In genomic region chr1:66252333-66252724, GRCm38 (mm10) we compare ENCODE assay signal across 14 mouse cellular contexts.
DNase-seq lines count a peak whose midpoint lies in the region; ATAC-seq and TF ChIP-seq lines count a peak whose summit lies in the region.
"Had no signal": no experiment of that assay in that cellular context is flagged by ENCODE, and none has a peak within 500 bp of the region (broad histone marks: within the 10 kb centered on the region; RNA-seq: fewer than 3 reads in every experiment).

No protein-coding gene starts in this region.

- no peaks in the 10 kb centered on the region for H3K4me1 ChIP-seq in kidney, postnatal 0 days (replicated peaks; ENCODE audit: insufficient read depth, low read length)
- peaks cover 23% of the 10 kb centered on the region for H3K4me1 ChIP-seq in hindbrain, embryonic 15.5 days (replicated peaks)
- H3K4me1 ChIP-seq in liver, embryonic 13.5 days (replicated peaks): no peaks in the 10 kb centered on the region
- H3K4me1 ChIP-seq in stomach, embryonic 14.5 days (ENCODE audit: control insufficient read depth, insufficient read depth, low read length): 0 out of 2 replicates have a peak, but pooled peaks cover 8% of the 10 kb centered on the region
- H3K4me1 ChIP-seq: embryonic facial prominence, embryonic 13.5 days had no signal

- no peak overlapping the region for H3K4me3 ChIP-seq in kidney, postnatal 0 days (replicated peaks; ENCODE audit: low read depth, low read length)
- no peak overlapping the region for H3K4me3 ChIP-seq in hindbrain, embryonic 15.5 days
- no peak overlapping the region for H3K4me3 ChIP-seq in liver, embryonic 13.5 days (replicated peaks)
- H3K4me3 ChIP-seq in stomach, embryonic 14.5 days (ENCODE audit: low read depth, low read length): no peak overlapping the region
- H3K4me3 ChIP-seq: embryonic facial prominence, embryonic 13.5 days; neural tube, embryonic 12.5 days had no signal

- DNase-seq in kidney, postnatal 0 days (ENCODE audit: low spot score): peak; percentile 18
- DNase-seq in kidney, postnatal 4 days: no peak
- DNase-seq in liver, embryonic 13.5 days: no peak
- DNase-seq in frontal cortex, postnatal 25 days (ENCODE audit: low spot score in 2 of 2): no peak
- no peak for DNase-seq in right cerebral cortex, adult 18-20 months
- DNase-seq: adrenal gland, postnatal 10 days; cerebellum, postnatal 36 days; left cerebral cortex, postnatal 4 days had no signal

- H3K27me3 ChIP-seq in kidney, postnatal 0 days (ENCODE audit: insufficient read depth, low read length): no peaks in the 10 kb centered on the region
- no peaks in the 10 kb centered on the region for H3K27me3 ChIP-seq in hindbrain, embryonic 15.5 days
- H3K27me3 ChIP-seq in liver, embryonic 13.5 days: no peaks in the 10 kb centered on the region
- H3K27me3 ChIP-seq in stomach, embryonic 14.5 days (ENCODE audit: control insufficient read depth, insufficient read depth, low read length): no peaks in the 10 kb centered on the region
- H3K27me3 ChIP-seq: embryonic facial prominence, embryonic 13.5 days; neural tube, embryonic 12.5 days; Patski had no signal

- H3K4me2 ChIP-seq in kidney, postnatal 0 days (ENCODE audit: low read length): peak overlapping the region; percentile 31; the same call in 1 of the 2 replicates
- no peak overlapping the region for H3K4me2 ChIP-seq in hindbrain, embryonic 15.5 days
- H3K4me2 ChIP-seq in liver, embryonic 13.5 days: no peak overlapping the region
- H3K4me2 ChIP-seq in stomach, embryonic 14.5 days (replicated peaks; ENCODE audit: low read depth, low read length): peak overlapping the region; percentile 23; the same call in 1 of the 2 replicates
- H3K4me2 ChIP-seq: embryonic facial prominence, embryonic 13.5 days; neural tube, embryonic 12.5 days had no signal

- peak overlapping the region; percentile 70 for H3K27ac ChIP-seq in kidney, postnatal 0 days
- H3K27ac ChIP-seq in hindbrain, embryonic 15.5 days (replicated peaks): 0 out of 2 replicates have a peak overlapping the region, but pooled peaks have one; percentile 14
- peak overlapping the region; percentile 34; the same call in 1 of the 2 replicates for H3K27ac ChIP-seq in liver, embryonic 13.5 days
- peak overlapping the region; percentile 62; the same call in 1 of the 2 replicates for H3K27ac ChIP-seq in stomach, embryonic 14.5 days (ENCODE audit: low read length)
- H3K27ac ChIP-seq: embryonic facial prominence, embryonic 13.5 days; neural tube, embryonic 12.5 days had no signal

- H3K9ac ChIP-seq in kidney, postnatal 0 days (ENCODE audit: low read depth, low read length): no peak overlapping the region
- H3K9ac ChIP-seq in hindbrain, embryonic 15.5 days: no peak overlapping the region
- no peak overlapping the region for H3K9ac ChIP-seq in liver, embryonic 13.5 days
- H3K9ac ChIP-seq in stomach, embryonic 14.5 days (replicated peaks; ENCODE audit: low read depth, low read length): no peak overlapping the region
- H3K9ac ChIP-seq: embryonic facial prominence, embryonic 13.5 days; neural tube, embryonic 12.5 days had no signal

- ATAC-seq in kidney, postnatal 0 days (replicated peaks; ENCODE audit: low FRiP score, low read depth): no peak
- ATAC-seq in hindbrain, embryonic 15.5 days (ENCODE audit: low FRiP score, low read depth): no peak
- ATAC-seq in liver, embryonic 13.5 days (ENCODE audit: low read depth): peak; percentile 51; the same call in 1 of the 2 replicates
- ATAC-seq in stomach, embryonic 14.5 days (ENCODE audit: insufficient number of reproducible peaks, insufficient read depth, low FRiP score, low read depth): peak; percentile 54; the same call in 1 of the 2 replicates
- ATAC-seq: CD4-positive, CD25-positive, alpha-beta regulatory T cell, adult 4 months; Patski had no signal

- no peaks in the 10 kb centered on the region for H3K9me3 ChIP-seq in kidney, postnatal 0 days (replicated peaks; ENCODE audit: low read length)
- no peaks in the 10 kb centered on the region for H3K9me3 ChIP-seq in hindbrain, embryonic 15.5 days
- no peaks in the 10 kb centered on the region for H3K9me3 ChIP-seq in liver, embryonic 13.5 days (replicated peaks)
- H3K9me3 ChIP-seq in stomach, embryonic 14.5 days (ENCODE audit: control insufficient read depth, low read depth, low read length): no peaks in the 10 kb centered on the region
- H3K9me3 ChIP-seq: embryonic facial prominence, embryonic 13.5 days; neural tube, embryonic 12.5 days had no signal

- no peak for TF ChIP-seq CTCF in kidney, postnatal 0 days (IDR thresholded peaks at IDR 0.05; ENCODE audit: low read depth)

- H3K36me3 ChIP-seq in kidney, postnatal 0 days (ENCODE audit: insufficient read depth, low read length): no peaks in the 10 kb centered on the region
- peaks cover 10% of the 10 kb centered on the region for H3K36me3 ChIP-seq in hindbrain, embryonic 15.5 days
- no peaks in the 10 kb centered on the region for H3K36me3 ChIP-seq in liver, embryonic 13.5 days
- no peaks in the 10 kb centered on the region for H3K36me3 ChIP-seq in stomach, embryonic 14.5 days (ENCODE audit: control insufficient read depth, insufficient read depth, low read length)
- H3K36me3 ChIP-seq: embryonic facial prominence, embryonic 13.5 days; neural tube, embryonic 12.5 days had no signal

- WGBS in kidney, postnatal 0 days: 56% methylated on average over 8 of the region's 8 CpGs
- 76% methylated on average over 8 of the region's 8 CpGs for WGBS in hindbrain, embryonic 15.5 days
- 72% methylated on average over 8 of the region's 8 CpGs for WGBS in liver, embryonic 13.5 days (ENCODE audit: insufficient replicate concordance)
- WGBS in stomach, embryonic 14.5 days: 38% methylated on average over 8 of the region's 8 CpGs

Comparison
In these comparisons a context has a peak if more than half of its experiments do, and no peak if none do; other contexts are left out.
1. ATAC-seq: peak in liver, embryonic 13.5 days (single experiment) and stomach, embryonic 14.5 days (single experiment); none in kidney, postnatal 0 days (single experiment) and hindbrain, embryonic 15.5 days (single experiment).
2. H3K27ac ChIP-seq: peak in every context shown above with its lines; median percentile 70 in kidney, postnatal 0 days; 62 in stomach, embryonic 14.5 days; 34 in liver, embryonic 13.5 days; 14 in hindbrain, embryonic 15.5 days.
3. H3K4me2 ChIP-seq: peak in kidney, postnatal 0 days (single experiment) and stomach, embryonic 14.5 days (single experiment); none in hindbrain, embryonic 15.5 days (single experiment) and liver, embryonic 13.5 days (single experiment).